Mouse (Mus musculus): Measurements from ENCODE around the gene Shf. TPM values are rescaled to one million over a fixed set of nuclear protein-coding genes. Genes with fewer than 3 reads are reported as not detected.

The Shf gene
- total and polyA plus RNA-seq, 3 experiments, result 1.2 to 2.7 (median 2.0) TPM

DNA sequence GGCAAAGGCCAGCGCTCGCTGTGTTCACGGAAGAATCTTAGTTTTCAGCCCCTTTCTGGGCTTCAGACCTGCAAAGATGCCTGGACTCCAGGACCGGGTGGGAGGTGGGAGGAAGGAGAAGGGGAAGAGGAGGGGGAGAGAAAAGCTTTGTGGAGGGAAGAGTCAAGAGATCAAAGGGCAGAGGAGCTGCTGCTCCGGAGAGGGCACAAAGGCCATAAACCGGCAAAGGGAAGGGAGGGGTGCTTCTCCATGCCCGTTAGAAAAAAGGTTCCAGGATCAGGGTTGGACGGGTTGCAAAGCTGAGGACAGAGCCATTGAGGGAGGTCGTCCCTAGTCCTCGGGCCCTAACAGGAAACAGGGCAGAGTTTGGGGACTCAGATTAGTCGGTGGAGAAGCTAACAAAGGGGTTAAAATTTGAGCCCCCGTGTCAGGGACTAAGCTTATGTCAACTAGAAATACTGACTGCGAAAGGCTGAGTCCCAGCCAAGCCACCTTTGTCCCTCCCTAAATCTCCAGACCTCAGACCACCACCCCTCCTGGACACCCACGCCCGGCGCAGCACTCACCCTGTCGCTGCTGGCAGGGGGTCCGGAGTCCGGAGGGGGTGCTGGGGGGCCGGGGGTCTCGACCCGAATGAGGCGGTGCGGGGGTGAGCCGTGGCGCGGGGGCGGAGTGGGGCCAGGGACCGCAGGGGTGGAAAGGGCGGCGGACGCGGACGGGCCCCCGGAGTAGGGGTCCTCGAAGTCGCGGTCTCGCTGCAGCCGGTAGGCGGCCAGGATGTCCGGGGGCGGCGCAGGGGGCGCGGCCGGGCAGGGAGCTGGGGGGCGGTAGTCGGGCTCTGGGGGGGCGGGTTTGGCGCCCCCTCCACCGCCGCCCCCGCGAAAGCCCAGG lies 636 bp downstream of the Shf start:
- in situ Hi-C loops (cut with MboI; ENCODE audit: low pct_ligation_motif_present, low pct_unique_long_range_greater_than_20kb, low sequenced_read_pairs), result no loop called here
- H3K9me3 ChIP-seq (replicated peaks; ENCODE audit: low read length), result no peaks in the 10 kb centered on the region
- peak overlapping the region; percentile 74 for H3K4me2 ChIP-seq (ENCODE audit: insufficient read depth, low read depth, poor library complexity, severe bottlenecking)
- no peaks in the 10 kb centered on the region for H3K79me2 ChIP-seq (replicated peaks; ENCODE audit: control insufficient read depth, extremely low read depth, insufficient read depth, poor library complexity, severe bottlenecking)
- H3K9ac ChIP-seq (ENCODE audit: insufficient read depth, low read depth), result peak overlapping the region; percentile 80
- TF ChIP-seq SMC3 (IDR thresholded peaks at IDR 0.05; ENCODE audit: low read depth, low read length) (no peak), ELF1 (IDR thresholded peaks at IDR 0.05; ENCODE audit: low read depth, low read length) (no peak), RAD21 (IDR thresholded peaks at IDR 0.05; ENCODE audit: low read depth, low read length) (no peak), ETS1 (conservative IDR thresholded peaks at IDR 0.05; ENCODE audit: low read depth, low read length) (no peak), MAFK (IDR thresholded peaks at IDR 0.05; ENCODE audit: insufficient replicate concordance, low read length) (no peak), MYC (IDR thresholded peaks at IDR 0.05; ENCODE audit: low read depth, low read length) (no peak), TCF12 (IDR thresholded peaks at IDR 0.05; ENCODE audit: low read depth, low read length) (no peak; the same call in 1 of the 2 replicates), USF2 (conservative IDR thresholded peaks at IDR 0.05; ENCODE audit: low read depth, low read length) (no peak), PAX5 (IDR thresholded peaks at IDR 0.05; ENCODE audit: low read length) (no peak), BHLHE40 (IDR thresholded peaks at IDR 0.05; ENCODE audit: low read depth, low read length) (no peak), EP300 (IDR thresholded peaks at IDR 0.05; ENCODE audit: low read length) (no peak), NRF1 (IDR thresholded peaks at IDR 0.05; ENCODE audit: low read depth, low read length) (no peak), CTCF (conservative IDR thresholded peaks at IDR 0.05 in 1 of 2, IDR thresholded peaks at IDR 0.05 in 1 of 2; ENCODE audit: low read depth in 2 of 2, low read length in 2 of 2) (no peak), USF1 (IDR thresholded peaks at IDR 0.05; ENCODE audit: low read depth, low read length) (no peak), HCFC1 (IDR thresholded peaks at IDR 0.05; ENCODE audit: low read depth, low read length) (no peak), KAT2A (IDR thresholded peaks at IDR 0.05; ENCODE audit: insufficient replicate concordance, low read length) (no peak)
- dilution Hi-C loops (cut with MboI; ENCODE audit: extremely low pct_ligation_motif_present, extremely low pct_unique_long_range_greater_than_20kb, low sequenced_read_pairs), result no loop called here
- peaks cover 5 to 16% of the 10 kb centered on the region in 2 experiments for H3K4me1 ChIP-seq (ENCODE audit: control insufficient read depth in 1 of 2, insufficient read depth in 2 of 2)
- peak overlapping the region; percentile 20 to 72 (median 67) for H3K4me3 ChIP-seq (replicated peaks in 1 of 3; ENCODE audit: low read depth in 2 of 3, low read length in 2 of 3, poor library complexity in 1 of 3)
- no peaks in the 10 kb centered on the region for H3K36me3 ChIP-seq (replicated peaks in 1 of 2; ENCODE audit: control insufficient read depth in 1 of 2, insufficient read depth in 1 of 2, low read length in 1 of 2)
- H3K27ac ChIP-seq (ENCODE audit: insufficient read depth, low read depth), result no peak overlapping the region
- peaks cover 12% of the 10 kb centered on the region for H3K27me3 ChIP-seq (replicated peaks)
- DNase-seq (ENCODE audit: extremely low read depth), result no peak

DNA sequence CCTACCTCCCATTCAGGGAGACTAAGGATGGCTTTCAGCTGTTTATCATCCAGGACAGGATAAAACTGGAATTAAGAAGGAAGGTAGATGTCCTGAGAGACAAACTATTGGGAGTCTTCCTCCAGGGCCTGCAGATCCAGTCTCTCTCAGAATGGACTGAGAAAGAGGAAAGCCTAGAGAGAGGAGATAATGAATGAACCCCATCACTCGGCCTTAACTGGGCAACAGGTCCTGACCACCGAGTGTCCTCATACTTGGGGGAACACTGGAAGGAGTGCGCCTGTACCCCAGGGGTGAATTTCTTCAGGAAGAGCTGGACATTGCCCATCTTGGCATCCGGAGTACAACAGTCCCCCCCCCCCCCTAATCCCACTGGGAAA lies 1.3 kb downstream of the Shf start:
- Histone ChIP-seq H3K4me1 (ENCODE audit: control insufficient read depth in 1 of 2, insufficient read depth in 2 of 2) (peaks cover 5 to 16% of the 10 kb centered on the region in 2 experiments), H3K27ac (ENCODE audit: insufficient read depth, low read depth) (no peak overlapping the region), H3K79me2 (replicated peaks; ENCODE audit: control insufficient read depth, extremely low read depth, insufficient read depth, poor library complexity, severe bottlenecking) (no peaks in the 10 kb centered on the region), H3K36me3 (replicated peaks in 1 of 2; ENCODE audit: control insufficient read depth in 1 of 2, insufficient read depth in 1 of 2, low read length in 1 of 2) (no peaks in the 10 kb centered on the region), H3K9me3 (replicated peaks; ENCODE audit: low read length) (peaks cover 3% of the 10 kb centered on the region), H3K4me3 (replicated peaks in 1 of 3; ENCODE audit: low read depth in 2 of 3, low read length in 2 of 3, poor library complexity in 1 of 3) (no peak overlapping the region), H3K4me2 (ENCODE audit: insufficient read depth, low read depth, poor library complexity, severe bottlenecking) (no peak overlapping the region), H3K27me3 (replicated peaks) (peaks cover 12% of the 10 kb centered on the region), H3K9ac (ENCODE audit: insufficient read depth, low read depth) (no peak overlapping the region)
- in situ Hi-C loops (cut with MboI; ENCODE audit: low pct_ligation_motif_present, low pct_unique_long_range_greater_than_20kb, low sequenced_read_pairs) (no loop called here), dilution Hi-C loops (cut with MboI; ENCODE audit: extremely low pct_ligation_motif_present, extremely low pct_unique_long_range_greater_than_20kb, low sequenced_read_pairs) (no loop called here)
- no peak for TF ChIP-seq CTCF (conservative IDR thresholded peaks at IDR 0.05 in 1 of 2, IDR thresholded peaks at IDR 0.05 in 1 of 2; ENCODE audit: low read depth in 2 of 2, low read length in 2 of 2)
- TF ChIP-seq UBTF (IDR thresholded peaks at IDR 0.05; ENCODE audit: low read depth, low read length), result no peak
- no peak for TF ChIP-seq SIN3A (IDR thresholded peaks at IDR 0.05; ENCODE audit: low read length)
- TF ChIP-seq NRF1 (IDR thresholded peaks at IDR 0.05; ENCODE audit: low read depth, low read length), result no peak
- TF ChIP-seq CHD2 (IDR thresholded peaks at IDR 0.05; ENCODE audit: low read length), result no peak
- no peak for TF ChIP-seq BHLHE40 (IDR thresholded peaks at IDR 0.05; ENCODE audit: low read depth, low read length)
- no peak for TF ChIP-seq PAX5 (IDR thresholded peaks at IDR 0.05; ENCODE audit: low read length)
- no peak for TF ChIP-seq RCOR1 (conservative IDR thresholded peaks at IDR 0.05; ENCODE audit: low read depth, low read length)
- TF ChIP-seq SMC3 (IDR thresholded peaks at IDR 0.05; ENCODE audit: low read depth, low read length), result no peak
- no peak for TF ChIP-seq POLR2AphosphoS2 (IDR thresholded peaks at IDR 0.05; ENCODE audit: low read depth, low read length)
- no peak for TF ChIP-seq CHD1 (IDR thresholded peaks at IDR 0.05; ENCODE audit: low read depth, low read length)
- DNase-seq (ENCODE audit: extremely low read depth), result no peak

Data from CH12.LX (cell line).